Mouse (Mus musculus) adrenal gland, adult 10 weeks (tissue): ENCODE measurements around the gene Wdr20rt. TPM values are rescaled to one million over a fixed set of nuclear protein-coding genes. Genes with fewer than 3 reads are reported as not detected.

Experiments
- polyA plus RNA-seq: library from polyadenylated mRNA; stranded (reverse); fragments of 350-450 nt; fragmentation: Illumina TruSeq; extraction: RNeasy Lipid Tissue Mini Kit (QIAGEN cat#74804); gene quantifications from one replicate; pipeline ENCODE4 v1.2.3, GENCODE M21; 2014; ENCODE audit warnings: low read depth, low replicate concordance

Wdr20rt gene
- polyA plus RNA-seq = not detected

DNA sequence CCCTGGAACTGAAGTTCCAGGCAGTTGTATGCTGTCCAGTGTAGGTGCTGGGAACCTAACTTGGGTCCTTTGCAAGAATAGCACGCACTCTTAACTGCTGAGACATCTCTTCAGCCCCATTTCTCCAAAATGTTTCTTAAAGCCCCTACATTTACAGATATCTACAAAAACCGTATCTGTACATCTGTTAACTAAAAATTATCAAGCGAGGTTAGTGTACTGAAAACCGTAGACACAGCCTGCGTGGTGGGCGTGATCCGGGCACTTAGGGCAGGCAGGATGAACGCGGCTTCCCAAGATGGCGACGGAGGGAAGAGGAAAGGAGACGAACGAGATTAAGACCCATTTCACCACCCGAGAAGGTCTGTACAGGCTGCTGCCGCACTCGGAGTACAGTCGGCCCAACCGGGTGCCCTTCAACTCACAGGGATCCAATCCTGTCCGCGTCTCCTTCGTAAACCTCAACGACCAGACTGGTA lies at the start of gene Wdr20rt:
Gene Wdr20rt (plus strand): TSS at position 51 of the 479 bp plus-strand sequence.

Other genes with a start within 250 kb of the Wdr20rt start
- gene Prpf39, start 189.2 kb upstream of the Wdr20rt start, polyA plus RNA-seq = 117 TPM
- gene Fkbp3, start 151.5 kb upstream of the Wdr20rt start, polyA plus RNA-seq = 663 TPM
- 14.3 TPM for gene Fancm, start 149.9 kb upstream of the Wdr20rt start, polyA plus RNA-seq
- 5.7 TPM for gene Mis18bp1, start 52.9 kb upstream of the Wdr20rt start, polyA plus RNA-seq